Mouse (Mus musculus) kidney, postnatal 0 days (tissue): ENCODE results near the gene Serping1. TPM values are rescaled to one million over a fixed set of nuclear protein-coding genes. Genes with fewer than 3 reads are reported as not detected.

ENCODE experiments used
- ATAC-seq: fragments of 200-750 bp; cut with Nextera tagmentation; replicated peaks from 2 replicates; pipeline ENCODE4 v1.8.0; 2017; ENCODE audit warnings: low read depth, moderate number of reproducible peaks, moderate TSS enrichment, moderate library complexity; ENCODE audit not compliant: low FRiP score
- DNase-seq: peaks from one replicate; pipeline ENCODE4 v3.0.0-alpha.2; 2016; ENCODE audit warnings: low spot score
- H3K27ac ChIP-seq: fragments of 300-500 bp; sonication (generic); 2 replicates; pipeline ENCODE4 v1.5.1; 2014; ENCODE audit warnings: mild to moderate bottlenecking
- H3K27me3 ChIP-seq: fragments of 300-500 bp; sonication (generic); 2 replicates; pipeline ENCODE4 v1.6.1; 2014; ENCODE audit warnings: low read length, mixed read lengths; ENCODE audit not compliant: insufficient read depth
- H3K36me3 ChIP-seq: fragments of 300-500 bp; sonication (generic); 2 replicates; pipeline ENCODE4 v1.6.1; 2014; ENCODE audit warnings: low read length, mixed read lengths; ENCODE audit not compliant: insufficient read depth
- H3K4me1 ChIP-seq: fragments of 300-500 bp; sonication (generic); replicated peaks from 2 replicates; pipeline ENCODE4 v1.6.1; 2014; ENCODE audit warnings: antibody characterized with exemption, low read length, mixed read lengths; ENCODE audit not compliant: insufficient read depth
- H3K4me2 ChIP-seq: fragments of 300-500 bp; sonication (generic); 2 replicates; pipeline ENCODE4 v1.6.1; 2014; ENCODE audit warnings: mild to moderate bottlenecking, low read length, moderate library complexity, mixed read lengths
- H3K4me3 ChIP-seq: fragments of 300-500 bp; sonication (generic); replicated peaks from 2 replicates; pipeline ENCODE4 v1.5.1; 2014; ENCODE audit warnings: low read depth, low read length
- H3K9ac ChIP-seq: fragments of 300-500 bp; sonication (generic); 2 replicates; pipeline ENCODE4 v1.6.1; 2014; ENCODE audit warnings: low read depth, low read length
- H3K9me3 ChIP-seq: fragments of 300-500 bp; sonication (generic); replicated peaks from 2 replicates; pipeline ENCODE4 v1.6.1; 2016; ENCODE audit warnings: low read length, inconsistent platforms, mixed read lengths
- CTCF ChIP-seq: IDR thresholded peaks from 2 replicates; pipeline ENCODE4 v1.5.1; 2016; ENCODE audit warnings: antibody characterized with exemption, low read depth, mild to moderate bottlenecking, moderate library complexity
- WGBS: fragments of 180-500 bp; shearing (Covaris S2); extraction: QIAGEN DNeasy Blood & Tissue Kit; methylation state at CpG from one replicate; pipeline ENCODE4 v1.1.7; 2014; 5-methylcytosine and 5-hydroxymethylcytosine counted together
- polyA plus RNA-seq: library from polyadenylated mRNA; unstranded; fragments of >200 nt; fragmentation: Nextera tagmentation; extraction: Ambion mirVana; gene quantifications from 2 replicates; pipeline ENCODE4 v1.2.1, GENCODE M21; 2015

The Serping1 gene
- 140 and 156 TPM in 2 replicates for polyA plus RNA-seq

DNA sequence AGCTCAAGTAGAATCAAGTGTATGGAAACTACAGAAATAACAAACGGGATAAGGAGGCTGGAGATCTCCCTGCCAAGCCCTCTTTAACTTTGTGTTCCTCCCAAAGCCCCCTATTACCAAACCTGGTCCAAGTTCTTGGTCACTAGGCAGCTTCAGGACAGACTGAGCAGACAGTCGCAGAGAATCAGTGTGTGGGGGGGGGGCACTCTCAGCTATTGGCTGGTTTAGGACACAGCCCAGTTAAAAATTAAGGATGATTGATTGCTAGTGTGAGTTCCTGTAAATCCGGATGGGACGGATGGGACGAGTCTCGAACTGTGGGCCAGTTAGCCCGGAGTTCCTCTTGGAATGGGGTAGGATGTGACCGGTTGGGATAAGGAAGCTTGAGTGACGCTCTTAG lies at the start of gene Serping1:
Gene Serping1 (minus strand): TSS at position 204 of the 400 bp plus-strand sequence.
- Histone ChIP-seq H3K27ac (peak within 1 kb of the TSS; percentile 80), H3K9me3 (no peaks in the 10 kb centered on the region), H3K9ac (peak within 1 kb of the TSS; percentile 46), H3K36me3 (no peaks in the 10 kb centered on the region), H3K4me2 (peak within 1 kb of the TSS; percentile 56), H3K4me3 (peak within 1 kb of the TSS; percentile 37), H3K27me3 (no peaks in the 10 kb centered on the region), H3K4me1 (peaks cover 3% of the 10 kb centered on the region; the same call in 1 of the 2 replicates)
- DNase-seq (peak; percentile 53), ATAC-seq (peak; percentile 47; the same call in 1 of the 2 replicates)
- no peak for TF ChIP-seq CTCF
- 38% methylated on average over 9 of the region's 9 CpGs for WGBS

DNA sequence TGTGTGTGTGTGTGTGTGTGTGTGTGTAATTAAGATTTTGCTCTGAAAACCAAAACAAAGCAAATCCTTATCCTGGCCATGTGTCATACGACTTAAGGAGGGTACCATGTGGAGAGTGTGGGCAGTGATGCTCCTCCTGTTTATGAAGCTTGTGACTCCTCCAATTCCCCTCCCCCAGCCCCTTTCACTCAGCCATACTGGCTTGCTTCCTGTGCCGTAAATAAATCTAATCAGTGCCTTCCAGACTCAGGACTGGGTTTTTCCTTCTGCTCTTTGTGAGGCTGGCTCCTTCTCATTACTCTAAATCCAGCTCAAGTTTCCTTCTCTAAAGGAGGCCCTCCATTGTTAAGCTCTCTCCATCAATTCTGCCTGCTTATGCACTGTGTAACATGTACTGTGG lies 48.0 kb upstream of the Serping1 start:
- no peak for ATAC-seq
- 7% methylated on average over 2 of the region's 2 CpGs for WGBS
- H3K9ac ChIP-seq = no peak overlapping the region
- no peak overlapping the region for H3K4me2 ChIP-seq
- no peak for TF ChIP-seq CTCF
- H3K9me3 ChIP-seq = no peaks in the 10 kb centered on the region
- peak; percentile 47 for DNase-seq
- no peak overlapping the region for H3K4me3 ChIP-seq
- peaks cover 7% of the 10 kb centered on the region; the same call in 1 of the 2 replicates for H3K4me1 ChIP-seq
- no peak overlapping the region for H3K27ac ChIP-seq
- H3K36me3 ChIP-seq = no peaks in the 10 kb centered on the region
- H3K27me3 ChIP-seq = no peaks in the 10 kb centered on the region

GRCm38 (mm10) chr2:84822552-84822951 lies 47.3 kb upstream of the Serping1 start, which contains the start of gene Smtnl1:
Gene Smtnl1, minus strand, starts transcription at chr2:84822652.
- no peak within 1 kb of the TSS for H3K9ac ChIP-seq
- H3K27ac ChIP-seq = no peak within 1 kb of the TSS
- 43% methylated on average over 13 of the region's 13 CpGs for whole genome bisulfite sequencing
- no peaks in the 10 kb centered on the region for H3K27me3 ChIP-seq
- ATAC-seq (no peak), DNase-seq (no peak)
- no peaks in the 10 kb centered on the region for H3K9me3 ChIP-seq
- no peak within 1 kb of the TSS for H3K4me2 ChIP-seq
- no peak within 1 kb of the TSS for H3K4me3 ChIP-seq
- peaks cover 4% of the 10 kb centered on the region; the same call in 1 of the 2 replicates for H3K4me1 ChIP-seq
- no peak for TF ChIP-seq CTCF
- no peaks in the 10 kb centered on the region for H3K36me3 ChIP-seq

DNA sequence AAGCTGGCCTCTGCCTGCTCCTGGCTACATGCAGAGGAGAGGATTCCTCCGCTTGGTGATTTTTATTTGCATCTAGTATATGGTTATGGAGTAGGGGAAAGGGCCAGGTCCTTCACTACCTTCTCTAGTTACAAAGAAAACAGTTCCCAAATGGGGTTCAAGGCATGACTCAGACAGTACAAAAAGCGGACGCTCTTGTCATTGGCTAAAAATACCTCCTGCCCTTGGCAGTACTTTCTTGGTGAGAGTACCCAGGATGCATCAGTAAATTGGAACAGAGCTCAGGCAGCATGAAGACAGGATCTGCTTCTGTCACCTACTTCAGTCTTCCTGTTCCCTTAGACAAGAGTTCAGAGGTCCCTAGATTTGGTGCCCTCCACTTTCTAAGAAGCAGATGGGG lies 44.6 kb upstream of the Serping1 start:
- Histone ChIP-seq H3K27ac (no peak overlapping the region), H3K27me3 (no peaks in the 10 kb centered on the region), H3K4me1 (no peaks in the 10 kb centered on the region), H3K4me2 (no peak overlapping the region), H3K9ac (no peak overlapping the region), H3K36me3 (no peaks in the 10 kb centered on the region), H3K9me3 (no peaks in the 10 kb centered on the region), H3K4me3 (no peak overlapping the region)
- 17% methylated on average over 3 of the region's 3 CpGs for WGBS
- DNase-seq (no peak), ATAC-seq (no peak)
- no peak for TF ChIP-seq CTCF

GRCm38 (mm10) chr2:84812676-84813075 lies 37.4 kb upstream of the Serping1 start:
- Histone ChIP-seq H3K27me3 (no peaks in the 10 kb centered on the region), H3K4me1 (no peaks in the 10 kb centered on the region), H3K4me2 (no peak overlapping the region), H3K9ac (no peak overlapping the region), H3K4me3 (no peak overlapping the region), H3K9me3 (no peaks in the 10 kb centered on the region), H3K27ac (no peak overlapping the region), H3K36me3 (0 out of 2 replicates have a peak, but pooled peaks cover 4% of the 10 kb centered on the region)
- ATAC-seq (no peak), DNase-seq (no peak)
- WGBS = 81% methylated on average over 6 of the region's 6 CpGs
- no peak for TF ChIP-seq CTCF

GRCm38 (mm10) chr2:84811880-84812279 lies 36.6 kb upstream of the Serping1 start:
- H3K4me3 ChIP-seq = no peak overlapping the region
- no peaks in the 10 kb centered on the region for H3K9me3 ChIP-seq
- 0 out of 2 replicates have a peak, but pooled peaks cover 4% of the 10 kb centered on the region for H3K36me3 ChIP-seq
- ATAC-seq (no peak), DNase-seq (no peak)
- no peak for TF ChIP-seq CTCF
- H3K4me1 ChIP-seq = no peaks in the 10 kb centered on the region
- no peak overlapping the region for H3K9ac ChIP-seq
- no peaks in the 10 kb centered on the region for H3K27me3 ChIP-seq
- H3K4me2 ChIP-seq = no peak overlapping the region
- no peak overlapping the region for H3K27ac ChIP-seq
- WGBS = 69% methylated on average over 7 of the region's 7 CpGs
